Mouse (Mus musculus) heart, embryonic 14.5 days (tissue): ENCODE results near the gene Adcy6. TPM values are rescaled to one million over a fixed set of nuclear protein-coding genes. Genes with fewer than 3 reads are reported as not detected.
A peak's percentile ranks its signal among the peaks of the same experiment; 100 is the strongest.

Experiments used
- ATAC-seq: fragments of 200-750 bp; cut with Nextera tagmentation; 2 replicates; pipeline ENCODE4 v1.8.0; 2017; ENCODE audit warnings: low read depth, moderate TSS enrichment; ENCODE audit not compliant: insufficient number of reproducible peaks, insufficient read depth, low FRiP score
- H3K27ac ChIP-seq, 2 experiments: fragments of 200-500 bp in 1 of 2; fragments of 300-500 bp in 1 of 2; sonication (generic) in 1 of 2; replicated peaks in 1 of 2; 2 replicates each; pipeline ENCODE4 v1.5.1; 2012 to 2014; ENCODE audit warnings: low read depth in 2 of 2, low read length in 2 of 2, control low read depth in 1 of 2, mild to moderate bottlenecking in 1 of 2, mixed read lengths in 1 of 2; ENCODE audit not compliant: control insufficient read depth in 1 of 2, insufficient read depth in 1 of 2
- H3K27me3 ChIP-seq: fragments of 300-500 bp; sonication (generic); 2 replicates; pipeline ENCODE4 v1.6.1; 2014; ENCODE audit warnings: mild to moderate bottlenecking, low read length, control low read depth; ENCODE audit not compliant: control insufficient read depth, insufficient read depth
- H3K36me3 ChIP-seq: fragments of 300-500 bp; sonication (generic); 2 replicates; pipeline ENCODE4 v1.6.1; 2014; ENCODE audit warnings: mild to moderate bottlenecking, control low read depth, low read length, mixed read lengths; ENCODE audit not compliant: control insufficient read depth, insufficient read depth
- H3K4me1 ChIP-seq, 2 experiments: fragments of 200-500 bp in 1 of 2; fragments of 300-500 bp in 1 of 2; sonication (generic) in 1 of 2; 2 replicates each; pipeline ENCODE4 v1.6.1; 2012 to 2014; ENCODE audit warnings: low read length in 2 of 2, control low read depth in 1 of 2, mixed read lengths in 1 of 2; ENCODE audit not compliant: control insufficient read depth in 2 of 2, insufficient read depth in 2 of 2
- H3K4me2 ChIP-seq: fragments of 300-500 bp; sonication (generic); 2 replicates; pipeline ENCODE4 v1.6.1; 2014; ENCODE audit warnings: mild to moderate bottlenecking, low read length
- H3K4me3 ChIP-seq, 2 experiments: fragments of 200-500 bp in 1 of 2; fragments of 300-500 bp in 1 of 2; sonication (generic) in 1 of 2; 2 replicates each; pipeline ENCODE4 v1.5.1; 2012 to 2014; ENCODE audit warnings: low read length in 2 of 2, mild to moderate bottlenecking in 2 of 2, control low read depth in 1 of 2, low read depth in 1 of 2, moderate library complexity in 1 of 2; ENCODE audit not compliant: control insufficient read depth in 1 of 2, insufficient read depth in 1 of 2
- H3K9ac ChIP-seq: fragments of 300-500 bp; sonication (generic); 2 replicates; pipeline ENCODE4 v1.6.1; 2014; ENCODE audit warnings: mild to moderate bottlenecking, low read length
- H3K9me3 ChIP-seq: fragments of 300-500 bp; sonication (generic); 2 replicates; pipeline ENCODE4 v1.6.1; 2016; ENCODE audit warnings: low read length, control low read depth; ENCODE audit not compliant: control insufficient read depth
- WGBS: fragments of 180-500 bp; shearing (Covaris S2); extraction: QIAGEN DNeasy Blood & Tissue Kit; methylation state at CpG from one replicate; pipeline ENCODE4 v1.1.7; 2014; 5-methylcytosine and 5-hydroxymethylcytosine counted together
- polyA plus RNA-seq: library from polyadenylated mRNA; unstranded; fragments of >200 nt; fragmentation: Nextera tagmentation; extraction: Ambion mirVana; gene quantifications from 2 replicates; pipeline ENCODE4 v1.2.1, GENCODE M21; 2014

Gene Adcy6
- polyA plus RNA-seq, 1 experiment from 2014 or later, result 43.7 TPM

DNA sequence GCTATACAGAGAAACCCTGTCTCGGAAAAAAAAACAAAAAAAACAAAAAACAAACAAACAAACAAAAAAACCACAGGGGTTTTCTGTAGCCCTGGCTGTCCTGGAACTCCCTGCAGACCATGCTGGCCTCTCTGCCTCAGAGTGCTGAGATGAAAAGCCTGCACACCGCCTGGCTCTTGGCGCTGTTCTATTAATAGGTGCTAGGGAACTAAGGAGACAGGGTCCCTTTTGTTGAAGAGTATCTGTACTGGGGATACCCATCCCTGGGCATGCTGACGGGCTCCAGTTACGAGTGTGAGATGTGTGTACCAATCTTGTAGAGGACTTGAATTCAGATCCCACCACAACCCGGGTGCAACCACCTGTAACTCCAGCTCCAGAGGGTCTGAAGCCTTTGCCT, 5.9 kb upstream of the Adcy6 start:
- WGBS, result 30% methylated on average over 6 of the region's 6 CpGs
- no peaks in the 10 kb centered on the region for H3K9me3 ChIP-seq
- ATAC-seq, result no peak
- H3K4me1 ChIP-seq, result peaks cover 23 to 36% of the 10 kb centered on the region in 2 experiments
- peak overlapping the region; percentile 55 to 76 for H3K27ac ChIP-seq
- H3K9ac ChIP-seq, result no peak overlapping the region; the same call in 1 of the 2 replicates
- H3K36me3 ChIP-seq, result no peaks in the 10 kb centered on the region
- H3K27me3 ChIP-seq, result no peaks in the 10 kb centered on the region
- H3K4me3 ChIP-seq, result no peak overlapping the region
- H3K4me2 ChIP-seq, result no peak overlapping the region

DNA sequence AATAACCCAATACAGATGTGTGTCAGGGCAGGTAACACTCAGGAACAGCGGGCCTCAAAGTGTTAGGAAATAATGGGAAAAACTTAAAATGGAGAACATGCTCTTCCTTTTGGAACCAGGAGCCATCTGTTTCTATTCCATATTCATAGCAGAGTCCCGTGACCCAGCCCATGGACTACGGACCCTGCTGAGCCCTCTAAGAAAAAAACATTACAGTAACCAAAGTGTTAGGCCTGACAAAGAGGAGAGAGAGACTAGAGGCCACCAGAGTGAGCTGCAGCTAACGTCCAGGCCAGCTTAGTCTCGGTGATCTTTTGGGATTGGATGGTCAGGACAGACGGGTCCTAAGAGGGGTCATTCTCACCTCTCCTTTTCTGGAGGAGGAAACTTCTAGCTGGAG, 5.1 kb upstream of the Adcy6 start:
- WGBS, result 49% methylated on average over 6 of the region's 6 CpGs
- Histone ChIP-seq H3K4me1 (peaks cover 25 to 40% of the 10 kb centered on the region in 2 experiments), H3K9ac (peak overlapping the region; percentile 54), H3K4me2 (no peak overlapping the region), H3K4me3 (no peak overlapping the region), H3K9me3 (no peaks in the 10 kb centered on the region), H3K27ac (peak overlapping the region; percentile 68 to 69), H3K36me3 (no peaks in the 10 kb centered on the region), H3K27me3 (no peaks in the 10 kb centered on the region)
- no peak for ATAC-seq

DNA sequence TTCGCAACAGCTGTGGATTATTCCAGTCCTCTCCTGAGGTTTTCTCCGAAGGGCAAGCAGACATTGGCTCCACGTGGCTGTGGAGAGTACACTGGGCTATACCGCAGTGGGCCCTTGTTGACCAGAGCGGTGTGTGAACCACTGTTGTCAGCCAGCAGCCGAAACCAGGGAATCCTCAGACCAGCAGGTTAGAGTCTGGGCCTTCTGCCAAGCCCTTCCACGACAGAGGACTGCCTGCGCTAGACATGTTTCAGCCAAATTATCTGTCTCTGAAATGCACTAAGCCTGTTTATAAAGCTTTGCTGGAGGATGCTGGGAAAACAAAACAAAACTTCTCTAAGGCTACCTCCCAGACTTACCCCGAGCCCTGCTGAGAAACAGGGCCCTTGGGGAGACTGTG, 4.7 kb upstream of the Adcy6 start:
- H3K4me1 ChIP-seq, result peaks cover 25 to 42% of the 10 kb centered on the region in 2 experiments
- no peaks in the 10 kb centered on the region for H3K27me3 ChIP-seq
- H3K4me2 ChIP-seq, result no peak overlapping the region
- H3K9ac ChIP-seq, result peak overlapping the region; percentile 54
- peak overlapping the region; percentile 68 to 69 for H3K27ac ChIP-seq
- no peak for ATAC-seq
- no peaks in the 10 kb centered on the region for H3K9me3 ChIP-seq
- no peak overlapping the region for H3K4me3 ChIP-seq
- H3K36me3 ChIP-seq, result no peaks in the 10 kb centered on the region
- WGBS, result 25% methylated on average over 9 of the region's 9 CpGs

DNA sequence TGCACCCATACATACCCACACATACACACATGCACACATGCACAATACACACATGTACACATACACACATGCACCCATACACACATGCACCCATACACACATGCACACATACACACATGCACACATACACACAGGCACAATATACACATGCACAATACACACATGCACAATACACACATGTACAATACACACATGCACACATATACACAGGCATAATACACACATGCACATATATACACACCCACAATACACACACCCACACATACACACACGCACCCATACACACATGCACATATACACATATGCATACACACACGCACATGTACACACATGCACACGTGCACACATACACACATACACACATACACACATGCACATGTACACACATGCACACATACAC, 2.4 kb upstream of the Adcy6 start:
- Histone ChIP-seq H3K36me3 (no peaks in the 10 kb centered on the region), H3K27ac (no peak overlapping the region), H3K4me3 (no peak overlapping the region), H3K4me1 (peaks cover 25 to 41% of the 10 kb centered on the region in 2 experiments), H3K27me3 (no peaks in the 10 kb centered on the region), H3K9ac (no peak overlapping the region), H3K9me3 (no peaks in the 10 kb centered on the region), H3K4me2 (no peak overlapping the region)
- ATAC-seq, result no peak
- 90% methylated on average over 3 of the region's 3 CpGs for WGBS

DNA sequence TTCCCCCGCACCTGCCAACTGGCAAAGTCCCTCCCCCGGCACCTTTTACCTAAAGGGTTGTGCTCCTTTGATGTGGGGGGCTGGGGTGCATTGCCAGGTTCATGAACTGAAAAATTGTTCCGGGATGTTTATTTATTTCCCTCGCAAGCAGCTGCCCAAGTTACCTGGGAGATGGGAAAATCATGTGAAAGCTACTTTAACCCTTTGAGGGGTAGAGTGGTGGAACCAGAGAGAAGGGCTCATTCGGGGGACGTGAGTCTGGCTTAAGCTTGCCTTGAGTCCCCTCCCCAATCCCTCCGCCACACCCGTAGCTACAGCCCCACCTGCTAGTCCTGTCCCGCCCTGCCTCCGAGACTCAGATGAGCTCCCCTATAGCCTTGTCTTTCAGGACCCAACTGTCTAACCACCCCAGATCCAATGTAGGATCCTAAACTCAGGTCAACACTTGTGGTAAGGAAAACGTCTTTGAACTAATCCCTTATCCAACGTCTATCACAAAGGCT, 306 bp upstream of the Adcy6 start:
- H3K27me3 ChIP-seq, result no peaks in the 10 kb centered on the region
- WGBS, result 6% methylated on average over 12 of the region's 12 CpGs
- H3K4me2 ChIP-seq, result peak overlapping the region; percentile 90
- peak overlapping the region in 1 of 2 experiments; percentile 98; a peak in 3 of 4 replicates for H3K27ac ChIP-seq
- H3K4me3 ChIP-seq, result peak overlapping the region; percentile 84 to 90
- no peaks in the 10 kb centered on the region for H3K9me3 ChIP-seq
- H3K4me1 ChIP-seq, result peaks cover 23 to 40% of the 10 kb centered on the region in 2 experiments
- no peak for ATAC-seq
- H3K9ac ChIP-seq, result peak overlapping the region; percentile 99
- 0 out of 2 replicates have a peak, but pooled peaks cover under 1% of the 10 kb centered on the region for H3K36me3 ChIP-seq

DNA sequence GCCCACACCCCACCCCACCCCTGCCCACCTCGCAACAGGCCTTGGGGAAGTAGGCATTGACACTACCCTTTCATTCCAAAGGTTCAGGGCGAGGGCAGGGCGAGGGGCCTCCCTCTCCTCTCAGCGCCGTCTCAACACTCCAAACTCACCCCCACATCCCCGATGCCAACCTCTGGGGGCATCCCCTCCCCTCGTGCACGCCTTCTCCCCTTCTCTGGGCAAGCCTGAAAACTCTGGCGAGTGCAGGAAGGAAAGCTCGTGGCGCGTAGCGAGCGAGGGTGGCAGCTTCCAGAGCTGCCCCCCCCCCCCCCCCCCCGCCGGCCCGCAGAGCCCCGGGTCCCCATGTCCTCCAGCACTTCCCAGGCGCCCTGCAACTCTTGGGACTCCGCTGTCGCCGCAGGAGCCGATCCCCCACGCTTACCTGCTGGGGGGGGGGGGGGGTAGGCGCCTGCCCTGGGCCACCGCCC, 1.1 kb downstream of the Adcy6 start:
- Histone ChIP-seq H3K4me1 (peaks cover 28 to 40% of the 10 kb centered on the region in 2 experiments), H3K27me3 (no peaks in the 10 kb centered on the region), H3K9ac (peak overlapping the region; percentile 99), H3K36me3 (peaks cover 13% of the 10 kb centered on the region), H3K4me2 (peak overlapping the region; percentile 90), H3K27ac (peak overlapping the region; percentile 98 to 99), H3K9me3 (no peaks in the 10 kb centered on the region), H3K4me3 (peak overlapping the region; percentile 84 to 90)
- WGBS, result 3% methylated on average over 8 of the region's 26 CpGs
- no peak for ATAC-seq

DNA sequence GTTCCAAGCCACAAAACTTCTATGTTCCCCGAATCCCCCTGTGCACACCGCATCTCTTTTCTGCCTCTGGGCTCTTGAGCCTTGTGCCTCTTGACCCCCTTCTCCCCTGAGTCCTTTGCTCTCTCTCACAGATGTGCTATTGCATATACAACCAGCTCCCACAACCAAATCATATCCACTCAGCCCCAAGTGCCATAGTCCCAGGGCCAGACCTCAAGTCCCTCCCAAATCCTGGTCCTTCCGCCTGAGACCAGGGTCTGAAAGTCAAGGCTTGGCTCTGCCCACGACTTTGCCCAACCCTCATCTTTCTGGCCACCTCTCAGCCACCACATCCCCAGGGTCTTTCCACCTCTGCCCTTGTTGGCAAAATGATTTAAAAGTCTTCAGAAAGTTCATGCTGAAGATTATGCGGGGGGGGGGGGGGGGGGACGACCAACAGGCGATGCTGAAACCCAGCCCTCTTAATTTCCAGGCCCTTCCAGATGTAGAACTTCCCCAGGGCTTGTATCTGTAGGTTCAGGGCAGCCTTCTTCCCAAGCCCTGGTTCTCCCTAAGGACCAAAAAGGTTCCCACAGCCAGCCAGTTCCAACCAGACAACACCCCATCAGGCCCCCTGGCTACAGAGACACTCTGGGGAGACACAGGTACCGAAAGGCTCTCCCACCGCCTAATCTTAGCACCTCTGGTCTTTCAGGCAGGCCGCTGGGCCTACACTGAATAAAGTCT, 1.7 kb downstream of the Adcy6 start:
- H3K9ac ChIP-seq, result peak overlapping the region; percentile 99
- H3K4me3 ChIP-seq, result peak overlapping the region; percentile 84 to 90
- H3K9me3 ChIP-seq, result no peaks in the 10 kb centered on the region
- peaks cover 33 to 46% of the 10 kb centered on the region in 2 experiments for H3K4me1 ChIP-seq
- 1% methylated on average over 9 of the region's 10 CpGs for WGBS
- H3K27me3 ChIP-seq, result no peaks in the 10 kb centered on the region
- peak overlapping the region; percentile 98 to 99 for H3K27ac ChIP-seq
- peaks cover 19% of the 10 kb centered on the region for H3K36me3 ChIP-seq
- ATAC-seq, result no peak
- peak overlapping the region; percentile 90 for H3K4me2 ChIP-seq
